Mouse (Mus musculus): Measurements from ENCODE around the gene P4ha1. TPM values are rescaled to one million over a fixed set of nuclear protein-coding genes. Genes with fewer than 3 reads are reported as not detected.
A peak's percentile ranks its signal among the peaks of the same experiment; 100 is the strongest.

P4ha1 gene
- polyA plus RNA-seq (2014; fragmentation: Nextera tagmentation; extraction: Ambion mirVana), result 60.6 and 61.1 TPM in 2 replicates

GRCm38 (mm10) chr10:59323100-59323487 is at the start of gene P4ha1:
Gene P4ha1, plus strand, starts transcription at chr10:59323296.
- peak within 1 kb of the TSS; percentile 94 for H3K27ac ChIP-seq (ENCODE audit: low read depth, low read length)
- H3K27me3 ChIP-seq (replicated peaks; ENCODE audit: control insufficient read depth, insufficient read depth, low read length), result no peaks in the 10 kb centered on the region
- peaks cover 12% of the 10 kb centered on the region for H3K4me1 ChIP-seq (replicated peaks; ENCODE audit: control insufficient read depth, insufficient read depth, low read length)
- peak within 1 kb of the TSS; percentile 97 for H3K9ac ChIP-seq (ENCODE audit: low read depth, low read length)
- peak within 1 kb of the TSS; percentile 92 for H3K4me2 ChIP-seq
- H3K36me3 ChIP-seq (ENCODE audit: control insufficient read depth, insufficient read depth, low read length), result peaks cover 2% of the 10 kb centered on the region; the same call in 1 of the 2 replicates
- ATAC-seq (replicated peaks; ENCODE audit: low FRiP score), result peak; percentile 98
- under 1% methylated on average over 39 of the region's 39 CpGs for WGBS
- no peaks in the 10 kb centered on the region for H3K9me3 ChIP-seq (ENCODE audit: control insufficient read depth, low read length)
- peak within 1 kb of the TSS; percentile 95 for H3K4me3 ChIP-seq (ENCODE audit: low read depth, low read length)
- peak; percentile 100 for DNase-seq (ENCODE audit: low spot score)

GRCm38 (mm10) chr10:59275745-59276144 is 47.4 kb upstream of the P4ha1 start:
- Histone ChIP-seq H3K4me2 (no peak overlapping the region), H3K4me1 (replicated peaks; ENCODE audit: control insufficient read depth, insufficient read depth, low read length) (no peaks in the 10 kb centered on the region; the same call in 1 of the 2 replicates), H3K36me3 (ENCODE audit: control insufficient read depth, insufficient read depth, low read length) (no peaks in the 10 kb centered on the region), H3K9ac (ENCODE audit: low read depth, low read length) (no peak overlapping the region), H3K9me3 (ENCODE audit: control insufficient read depth, low read length) (no peaks in the 10 kb centered on the region), H3K27ac (ENCODE audit: low read depth, low read length) (no peak overlapping the region), H3K27me3 (replicated peaks; ENCODE audit: control insufficient read depth, insufficient read depth, low read length) (no peaks in the 10 kb centered on the region), H3K4me3 (ENCODE audit: low read depth, low read length) (no peak overlapping the region)
- no peak for DNase-seq (ENCODE audit: low spot score)
- WGBS, result 82% methylated on average over 5 of the region's 5 CpGs
- ATAC-seq (replicated peaks; ENCODE audit: low FRiP score), result no peak

GRCm38 (mm10) chr10:59277116-59277515 is 46.0 kb upstream of the P4ha1 start:
- ATAC-seq (replicated peaks; ENCODE audit: low FRiP score), result no peak
- Histone ChIP-seq H3K9ac (ENCODE audit: low read depth, low read length) (no peak overlapping the region), H3K4me2 (no peak overlapping the region), H3K4me1 (replicated peaks; ENCODE audit: control insufficient read depth, insufficient read depth, low read length) (no peaks in the 10 kb centered on the region; the same call in 1 of the 2 replicates), H3K36me3 (ENCODE audit: control insufficient read depth, insufficient read depth, low read length) (no peaks in the 10 kb centered on the region), H3K27me3 (replicated peaks; ENCODE audit: control insufficient read depth, insufficient read depth, low read length) (no peaks in the 10 kb centered on the region), H3K27ac (ENCODE audit: low read depth, low read length) (no peak overlapping the region), H3K9me3 (ENCODE audit: control insufficient read depth, low read length) (no peaks in the 10 kb centered on the region), H3K4me3 (ENCODE audit: low read depth, low read length) (no peak overlapping the region)
- 58% methylated on average over 10 of the region's 10 CpGs for WGBS
- no peak for DNase-seq (ENCODE audit: low spot score)

GRCm38 (mm10) chr10:59277729-59278475 is 45.2 kb upstream of the P4ha1 start:
- DNase-seq (ENCODE audit: low spot score) (no peak), ATAC-seq (replicated peaks; ENCODE audit: low FRiP score) (no peak; the same call in 1 of the 2 replicates)
- Histone ChIP-seq H3K4me2 (no peak overlapping the region), H3K27me3 (replicated peaks; ENCODE audit: control insufficient read depth, insufficient read depth, low read length) (no peaks in the 10 kb centered on the region), H3K4me3 (ENCODE audit: low read depth, low read length) (no peak overlapping the region), H3K4me1 (replicated peaks; ENCODE audit: control insufficient read depth, insufficient read depth, low read length) (no peaks in the 10 kb centered on the region; the same call in 1 of the 2 replicates), H3K36me3 (ENCODE audit: control insufficient read depth, insufficient read depth, low read length) (no peaks in the 10 kb centered on the region), H3K9me3 (ENCODE audit: control insufficient read depth, low read length) (no peaks in the 10 kb centered on the region), H3K27ac (ENCODE audit: low read depth, low read length) (no peak overlapping the region), H3K9ac (ENCODE audit: low read depth, low read length) (no peak overlapping the region)
- WGBS, result 56% methylated on average over 4 of the region's 5 CpGs

- Histone ChIP-seq H3K27ac (ENCODE audit: low read depth, low read length) (no peak overlapping the region), H3K9ac (ENCODE audit: low read depth, low read length) (no peak overlapping the region), H3K36me3 (ENCODE audit: control insufficient read depth, insufficient read depth, low read length) (no peaks in the 10 kb centered on the region), H3K27me3 (replicated peaks; ENCODE audit: control insufficient read depth, insufficient read depth, low read length) (no peaks in the 10 kb centered on the region), H3K4me3 (ENCODE audit: low read depth, low read length) (no peak overlapping the region), H3K4me2 (no peak overlapping the region), H3K4me1 (replicated peaks; ENCODE audit: control insufficient read depth, insufficient read depth, low read length) (peaks cover 5% of the 10 kb centered on the region; the same call in 1 of the 2 replicates), H3K9me3 (ENCODE audit: control insufficient read depth, low read length) (no peaks in the 10 kb centered on the region)
- 64% methylated on average over 3 of the region's 3 CpGs for WGBS
- ATAC-seq (replicated peaks; ENCODE audit: low FRiP score) (no peak), DNase-seq (ENCODE audit: low spot score) (no peak)
Measured at GRCm38 (mm10) chr10:59283164-59283563, 39.9 kb upstream of the P4ha1 start.

GRCm38 (mm10) chr10:59283749-59284148 is 39.3 kb upstream of the P4ha1 start:
- no peak overlapping the region for H3K27ac ChIP-seq (ENCODE audit: low read depth, low read length)
- peaks cover 5% of the 10 kb centered on the region; the same call in 1 of the 2 replicates for H3K4me1 ChIP-seq (replicated peaks; ENCODE audit: control insufficient read depth, insufficient read depth, low read length)
- no peak overlapping the region for H3K4me2 ChIP-seq
- H3K9me3 ChIP-seq (ENCODE audit: control insufficient read depth, low read length), result no peaks in the 10 kb centered on the region
- no peaks in the 10 kb centered on the region for H3K27me3 ChIP-seq (replicated peaks; ENCODE audit: control insufficient read depth, insufficient read depth, low read length)
- ATAC-seq (replicated peaks; ENCODE audit: low FRiP score), result no peak
- no peak overlapping the region for H3K9ac ChIP-seq (ENCODE audit: low read depth, low read length)
- no peaks in the 10 kb centered on the region for H3K36me3 ChIP-seq (ENCODE audit: control insufficient read depth, insufficient read depth, low read length)
- DNase-seq (ENCODE audit: low spot score), result no peak
- WGBS, result 86% methylated on average over 1 of the region's 1 CpGs
- no peak overlapping the region for H3K4me3 ChIP-seq (ENCODE audit: low read depth, low read length)

GRCm38 (mm10) chr10:59285530-59285929 is 37.6 kb upstream of the P4ha1 start:
- no peak for DNase-seq (ENCODE audit: low spot score)
- H3K4me3 ChIP-seq (ENCODE audit: low read depth, low read length), result no peak overlapping the region
- no peaks in the 10 kb centered on the region for H3K27me3 ChIP-seq (replicated peaks; ENCODE audit: control insufficient read depth, insufficient read depth, low read length)
- H3K36me3 ChIP-seq (ENCODE audit: control insufficient read depth, insufficient read depth, low read length), result no peaks in the 10 kb centered on the region
- H3K4me2 ChIP-seq, result no peak overlapping the region
- ATAC-seq (replicated peaks; ENCODE audit: low FRiP score), result no peak
- peaks cover 5% of the 10 kb centered on the region; the same call in 1 of the 2 replicates for H3K4me1 ChIP-seq (replicated peaks; ENCODE audit: control insufficient read depth, insufficient read depth, low read length)
- WGBS, result 82% methylated on average over 5 of the region's 5 CpGs
- H3K27ac ChIP-seq (ENCODE audit: low read depth, low read length), result no peak overlapping the region
- no peak overlapping the region for H3K9ac ChIP-seq (ENCODE audit: low read depth, low read length)
- no peaks in the 10 kb centered on the region for H3K9me3 ChIP-seq (ENCODE audit: control insufficient read depth, low read length)

GRCm38 (mm10) chr10:59287251-59287650 is 35.8 kb upstream of the P4ha1 start:
- no peak overlapping the region for H3K9ac ChIP-seq (ENCODE audit: low read depth, low read length)
- H3K4me2 ChIP-seq, result peak overlapping the region; percentile 25; the same call in 1 of the 2 replicates
- H3K4me3 ChIP-seq (ENCODE audit: low read depth, low read length), result no peak overlapping the region
- ATAC-seq (replicated peaks; ENCODE audit: low FRiP score) (peak; percentile 75), DNase-seq (ENCODE audit: low spot score) (no peak)
- H3K27ac ChIP-seq (ENCODE audit: low read depth, low read length), result no peak overlapping the region
- H3K36me3 ChIP-seq (ENCODE audit: control insufficient read depth, insufficient read depth, low read length), result no peaks in the 10 kb centered on the region
- WGBS, result 32% methylated on average over 2 of the region's 2 CpGs
- H3K27me3 ChIP-seq (replicated peaks; ENCODE audit: control insufficient read depth, insufficient read depth, low read length), result no peaks in the 10 kb centered on the region
- no peaks in the 10 kb centered on the region for H3K9me3 ChIP-seq (ENCODE audit: control insufficient read depth, low read length)
- H3K4me1 ChIP-seq (replicated peaks; ENCODE audit: control insufficient read depth, insufficient read depth, low read length), result peaks cover 5% of the 10 kb centered on the region; the same call in 1 of the 2 replicates

GRCm38 (mm10) chr10:59287662-59288061 is 35.4 kb upstream of the P4ha1 start:
- H3K27ac ChIP-seq (ENCODE audit: low read depth, low read length), result no peak overlapping the region
- H3K9ac ChIP-seq (ENCODE audit: low read depth, low read length), result no peak overlapping the region
- WGBS, result 30% methylated on average over 3 of the region's 3 CpGs
- peaks cover 5% of the 10 kb centered on the region; the same call in 1 of the 2 replicates for H3K4me1 ChIP-seq (replicated peaks; ENCODE audit: control insufficient read depth, insufficient read depth, low read length)
- H3K27me3 ChIP-seq (replicated peaks; ENCODE audit: control insufficient read depth, insufficient read depth, low read length), result no peaks in the 10 kb centered on the region
- H3K36me3 ChIP-seq (ENCODE audit: control insufficient read depth, insufficient read depth, low read length), result no peaks in the 10 kb centered on the region
- no peak for DNase-seq (ENCODE audit: low spot score)
- peak; percentile 73 for ATAC-seq (replicated peaks; ENCODE audit: low FRiP score)
- no peak overlapping the region for H3K4me3 ChIP-seq (ENCODE audit: low read depth, low read length)
- no peaks in the 10 kb centered on the region for H3K9me3 ChIP-seq (ENCODE audit: control insufficient read depth, low read length)
- H3K4me2 ChIP-seq, result peak overlapping the region; percentile 25; the same call in 1 of the 2 replicates
